Mouse (Mus musculus): ENCODE measurements around the gene Ly6g5c. TPM values are rescaled to one million over a fixed set of nuclear protein-coding genes. Genes with fewer than 3 reads are reported as not detected.

Ly6g5c gene
- polyA plus RNA-seq, 1 experiment from 2014 or later: not detected

DNA sequence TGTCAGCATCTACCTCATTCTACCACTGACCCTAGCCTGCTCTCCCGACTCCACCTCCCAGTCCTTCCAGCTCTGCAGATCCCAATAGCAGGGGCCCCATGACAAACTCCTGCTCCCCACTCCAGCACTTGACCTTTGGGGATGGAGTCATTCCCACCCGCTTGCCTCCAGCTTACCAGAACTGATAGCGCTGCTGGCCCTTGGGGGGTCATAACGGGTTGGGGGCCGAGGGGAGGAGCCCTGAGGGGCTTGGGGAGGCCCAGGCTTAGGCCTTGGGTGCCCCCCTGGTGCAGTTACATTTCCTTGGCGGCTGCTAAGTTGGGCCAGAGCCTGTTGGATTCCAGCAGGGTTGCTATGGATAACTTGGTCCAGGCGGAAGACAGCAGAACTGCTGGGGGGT is 46.5 kb downstream of the Ly6g5c start:
- H3K27ac ChIP-seq (ENCODE audit: low read length): no peak overlapping the region
- no peak overlapping the region for H3K9ac ChIP-seq (ENCODE audit: low read depth, low read length)
- H3K9me3 ChIP-seq (replicated peaks; ENCODE audit: control insufficient read depth, low read length): no peaks in the 10 kb centered on the region
- no peaks in the 10 kb centered on the region for H3K4me1 ChIP-seq (ENCODE audit: control insufficient read depth, low read depth, low read length)
- H3K4me2 ChIP-seq (ENCODE audit: low read depth, low read length): no peak overlapping the region
- no peak overlapping the region for H3K4me3 ChIP-seq (ENCODE audit: low read depth, low read length)
- WGBS (ENCODE audit: insufficient replicate concordance): 81% methylated on average over 7 of the region's 7 CpGs
- ATAC-seq (ENCODE audit: low read depth): no peak
- H3K27me3 ChIP-seq (ENCODE audit: control insufficient read depth, insufficient read depth, low read depth, low read length): no peaks in the 10 kb centered on the region
- H3K36me3 ChIP-seq (ENCODE audit: control insufficient read depth, insufficient read depth): peaks cover 91% of the 10 kb centered on the region

DNA sequence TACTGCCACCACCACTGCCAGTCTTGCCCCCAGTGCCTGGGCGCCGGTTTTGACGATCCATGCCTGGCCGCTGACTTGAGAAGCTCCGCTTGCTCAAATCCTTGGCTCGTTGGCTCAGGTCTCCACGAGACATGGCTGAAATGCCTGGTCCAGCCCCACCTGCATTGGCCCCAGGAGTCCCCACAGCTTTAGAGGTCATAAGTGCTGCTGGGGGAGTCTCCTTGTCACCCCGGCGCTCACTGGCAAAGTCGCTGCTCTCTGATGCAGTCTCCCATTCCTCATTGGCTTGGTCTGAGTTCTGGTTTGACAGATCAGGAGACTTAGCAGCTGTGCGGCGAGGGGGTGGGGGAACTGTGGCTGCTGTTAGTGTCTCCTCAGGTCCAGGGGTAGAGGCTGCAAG is 47.4 kb downstream of the Ly6g5c start:
- WGBS (ENCODE audit: insufficient replicate concordance): 88% methylated on average over 12 of the region's 12 CpGs
- ATAC-seq (ENCODE audit: low read depth): no peak
- Histone ChIP-seq H3K4me1 (ENCODE audit: control insufficient read depth, low read depth, low read length) (no peaks in the 10 kb centered on the region), H3K4me2 (ENCODE audit: low read depth, low read length) (no peak overlapping the region), H3K27ac (ENCODE audit: low read length) (no peak overlapping the region), H3K4me3 (ENCODE audit: low read depth, low read length) (no peak overlapping the region), H3K36me3 (ENCODE audit: control insufficient read depth, insufficient read depth) (peaks cover 91% of the 10 kb centered on the region), H3K9me3 (replicated peaks; ENCODE audit: control insufficient read depth, low read length) (no peaks in the 10 kb centered on the region), H3K27me3 (ENCODE audit: control insufficient read depth, insufficient read depth, low read depth, low read length) (no peaks in the 10 kb centered on the region), H3K9ac (ENCODE audit: low read depth, low read length) (no peak overlapping the region)

GRCm38 (mm10) chr17:35156461-35157200 is 48.6 kb downstream of the Ly6g5c start:
- H3K4me1 ChIP-seq (ENCODE audit: control insufficient read depth, low read depth, low read length): no peaks in the 10 kb centered on the region
- no peak overlapping the region for H3K27ac ChIP-seq (ENCODE audit: low read length)
- no peak overlapping the region for H3K4me2 ChIP-seq (ENCODE audit: low read depth, low read length)
- H3K27me3 ChIP-seq (ENCODE audit: control insufficient read depth, insufficient read depth, low read depth, low read length): no peaks in the 10 kb centered on the region
- H3K36me3 ChIP-seq (ENCODE audit: control insufficient read depth, insufficient read depth): peaks cover 96% of the 10 kb centered on the region
- H3K4me3 ChIP-seq (ENCODE audit: low read depth, low read length): no peak overlapping the region
- no peak for ATAC-seq (ENCODE audit: low read depth)
- no peak overlapping the region for H3K9ac ChIP-seq (ENCODE audit: low read depth, low read length)
- WGBS (ENCODE audit: insufficient replicate concordance): 88% methylated on average over 33 of the region's 33 CpGs
- H3K9me3 ChIP-seq (replicated peaks; ENCODE audit: control insufficient read depth, low read length): no peaks in the 10 kb centered on the region

GRCm38 (mm10) chr17:35157254-35157653 is 49.2 kb downstream of the Ly6g5c start:
- ATAC-seq (ENCODE audit: low read depth): no peak
- WGBS (ENCODE audit: insufficient replicate concordance): 83% methylated on average over 8 of the region's 8 CpGs
- peaks cover 3% of the 10 kb centered on the region; the same call in 1 of the 2 replicates for H3K4me1 ChIP-seq (ENCODE audit: control insufficient read depth, low read depth, low read length)
- H3K4me2 ChIP-seq (ENCODE audit: low read depth, low read length): no peak overlapping the region
- no peak overlapping the region for H3K4me3 ChIP-seq (ENCODE audit: low read depth, low read length)
- H3K9me3 ChIP-seq (replicated peaks; ENCODE audit: control insufficient read depth, low read length): no peaks in the 10 kb centered on the region
- no peak overlapping the region for H3K27ac ChIP-seq (ENCODE audit: low read length)
- peaks cover 97% of the 10 kb centered on the region for H3K36me3 ChIP-seq (ENCODE audit: control insufficient read depth, insufficient read depth)
- H3K27me3 ChIP-seq (ENCODE audit: control insufficient read depth, insufficient read depth, low read depth, low read length): no peaks in the 10 kb centered on the region
- no peak overlapping the region for H3K9ac ChIP-seq (ENCODE audit: low read depth, low read length)

GRCm38 (mm10) chr17:35157661-35158175 is 49.6 kb downstream of the Ly6g5c start:
- peaks cover 94% of the 10 kb centered on the region for H3K36me3 ChIP-seq (ENCODE audit: control insufficient read depth, insufficient read depth)
- no peak for ATAC-seq (ENCODE audit: low read depth)
- no peaks in the 10 kb centered on the region for H3K27me3 ChIP-seq (ENCODE audit: control insufficient read depth, insufficient read depth, low read depth, low read length)
- no peak overlapping the region for H3K27ac ChIP-seq (ENCODE audit: low read length)
- no peak overlapping the region for H3K4me3 ChIP-seq (ENCODE audit: low read depth, low read length)
- no peaks in the 10 kb centered on the region for H3K9me3 ChIP-seq (replicated peaks; ENCODE audit: control insufficient read depth, low read length)
- H3K4me1 ChIP-seq (ENCODE audit: control insufficient read depth, low read depth, low read length): peaks cover 7% of the 10 kb centered on the region
- H3K9ac ChIP-seq (ENCODE audit: low read depth, low read length): no peak overlapping the region
- H3K4me2 ChIP-seq (ENCODE audit: low read depth, low read length): no peak overlapping the region
- 82% methylated on average over 8 of the region's 8 CpGs for WGBS (ENCODE audit: insufficient replicate concordance)

GRCm38 (mm10) chr17:35158850-35159593 is 50.9 kb downstream of the Ly6g5c start:
- no peak overlapping the region for H3K9ac ChIP-seq (ENCODE audit: low read depth, low read length)
- no peaks in the 10 kb centered on the region for H3K27me3 ChIP-seq (ENCODE audit: control insufficient read depth, insufficient read depth, low read depth, low read length)
- H3K36me3 ChIP-seq (ENCODE audit: control insufficient read depth, insufficient read depth): peaks cover 81% of the 10 kb centered on the region
- no peaks in the 10 kb centered on the region for H3K9me3 ChIP-seq (replicated peaks; ENCODE audit: control insufficient read depth, low read length)
- peaks cover 17% of the 10 kb centered on the region for H3K4me1 ChIP-seq (ENCODE audit: control insufficient read depth, low read depth, low read length)
- no peak for ATAC-seq (ENCODE audit: low read depth)
- no peak overlapping the region for H3K4me3 ChIP-seq (ENCODE audit: low read depth, low read length)
- H3K4me2 ChIP-seq (ENCODE audit: low read depth, low read length): no peak overlapping the region
- 87% methylated on average over 16 of the region's 16 CpGs for WGBS (ENCODE audit: insufficient replicate concordance)
- H3K27ac ChIP-seq (ENCODE audit: low read length): no peak overlapping the region

DNA sequence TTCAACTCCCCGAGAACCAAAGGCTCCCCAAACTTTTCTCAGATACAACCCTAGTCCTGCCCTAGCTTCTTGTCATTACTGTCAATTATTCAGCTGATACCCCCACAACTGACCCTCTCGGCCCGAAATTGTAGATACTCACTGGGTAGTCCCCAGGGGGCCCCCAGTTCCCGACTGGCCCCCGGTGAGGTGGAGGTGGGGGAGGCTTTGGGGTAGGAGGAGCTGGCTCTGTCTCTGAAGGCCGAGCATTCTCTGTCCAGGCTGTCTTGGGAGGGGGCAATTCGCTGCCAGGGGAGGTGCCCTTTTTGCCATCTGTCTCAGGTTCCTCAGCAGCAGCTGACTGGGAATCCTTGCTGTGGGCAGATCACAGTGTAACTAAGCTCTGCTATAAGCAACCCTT is 51.6 kb downstream of the Ly6g5c start:
- no peak overlapping the region for H3K4me3 ChIP-seq (ENCODE audit: low read depth, low read length)
- WGBS (ENCODE audit: insufficient replicate concordance): 83% methylated on average over 7 of the region's 7 CpGs
- H3K4me2 ChIP-seq (ENCODE audit: low read depth, low read length): no peak overlapping the region
- no peak for ATAC-seq (ENCODE audit: low read depth)
- H3K4me1 ChIP-seq (ENCODE audit: control insufficient read depth, low read depth, low read length): peaks cover 17% of the 10 kb centered on the region
- no peak overlapping the region for H3K27ac ChIP-seq (ENCODE audit: low read length)
- H3K27me3 ChIP-seq (ENCODE audit: control insufficient read depth, insufficient read depth, low read depth, low read length): no peaks in the 10 kb centered on the region
- H3K36me3 ChIP-seq (ENCODE audit: control insufficient read depth, insufficient read depth): peaks cover 74% of the 10 kb centered on the region
- H3K9ac ChIP-seq (ENCODE audit: low read depth, low read length): no peak overlapping the region
- no peaks in the 10 kb centered on the region for H3K9me3 ChIP-seq (replicated peaks; ENCODE audit: control insufficient read depth, low read length)

- no peak overlapping the region for H3K9ac ChIP-seq (ENCODE audit: low read depth, low read length)
- no peak overlapping the region for H3K27ac ChIP-seq (ENCODE audit: low read length)
- no peak overlapping the region for H3K4me2 ChIP-seq (ENCODE audit: low read depth, low read length)
- no peak for ATAC-seq (ENCODE audit: low read depth)
- no peaks in the 10 kb centered on the region for H3K9me3 ChIP-seq (replicated peaks; ENCODE audit: control insufficient read depth, low read length)
- 79% methylated on average over 11 of the region's 11 CpGs for WGBS (ENCODE audit: insufficient replicate concordance)
- peaks cover 23% of the 10 kb centered on the region for H3K4me1 ChIP-seq (ENCODE audit: control insufficient read depth, low read depth, low read length)
- H3K4me3 ChIP-seq (ENCODE audit: low read depth, low read length): no peak overlapping the region
- peaks cover 57% of the 10 kb centered on the region for H3K36me3 ChIP-seq (ENCODE audit: control insufficient read depth, insufficient read depth)
- H3K27me3 ChIP-seq (ENCODE audit: control insufficient read depth, insufficient read depth, low read depth, low read length): no peaks in the 10 kb centered on the region
Measured at GRCm38 (mm10) chr17:35161421-35161820, 53.3 kb downstream of the Ly6g5c start.
